20 mouse cellular contexts compared by ENCODE assay signal in genomic region chr17:85961653-85962052, GRCm38 (mm10).
DNase-seq lines count a peak whose midpoint lies in the region; TF ChIP-seq lines count a peak whose summit lies in the region.
"Had no signal": no experiment of that assay in that cellular context is flagged by ENCODE, and none has a peak within 500 bp of the region (broad histone marks: within the 10 kb centered on the region; RNA-seq: fewer than 3 reads in every experiment).

No protein-coding gene starts in this region.

- H3K27me3 ChIP-seq in kidney, adult 2 months (replicated peaks; ENCODE audit: control insufficient read depth, insufficient read depth, low read length) = no peaks in the 10 kb centered on the region
- H3K27me3 ChIP-seq: embryonic facial prominence, embryonic 13.5 days; hindbrain, embryonic 13.5 days had no signal

- H3K4me3 ChIP-seq in kidney, adult 2 months (ENCODE audit: insufficient read depth, low read depth, low read length) = no peak overlapping the region
- H3K4me3 ChIP-seq: embryonic facial prominence, embryonic 13.5 days; forebrain, embryonic 10.5 days; heart, embryonic 15.5 days; hindbrain, embryonic 13.5 days had no signal

- TF ChIP-seq POLR2A in kidney, adult 2 months (IDR thresholded peaks at IDR 0.05; ENCODE audit: low read depth, low read length) = no peak

- no peak for TF ChIP-seq CTCF in kidney, adult 2 months (conservative IDR thresholded peaks at IDR 0.05; ENCODE audit: insufficient read depth, insufficient read length, low read depth, low read length)

- no peak overlapping the region for H3K27ac ChIP-seq in kidney, adult 2 months (ENCODE audit: insufficient read depth, low read depth, low read length)
- H3K27ac ChIP-seq: embryonic facial prominence, embryonic 13.5 days; forebrain, embryonic 10.5 days; heart, embryonic 15.5 days; hindbrain, embryonic 13.5 days; hindbrain, postnatal 0 days had no signal

- no peaks in the 10 kb centered on the region for H3K4me1 ChIP-seq in kidney, adult 2 months (ENCODE audit: control insufficient read depth, insufficient read depth, low read length)

- H3K36me3 ChIP-seq in kidney, adult 2 months (ENCODE audit: control insufficient read depth, insufficient read depth, low read length) = no peaks in the 10 kb centered on the region
- H3K36me3 ChIP-seq: embryonic facial prominence, embryonic 13.5 days; forebrain, embryonic 10.5 days; G1E; heart, embryonic 15.5 days; hindbrain, embryonic 13.5 days had no signal

- DNase-seq in 3134 (ENCODE audit: extremely low read depth, insufficient read length, low spot score) = peak; percentile 49
- DNase-seq in 3T3-L1 (ENCODE audit: low read depth, low spot score) = peak; percentile 85
- peak; percentile 70 for DNase-seq in NIH3T3 (ENCODE audit: low read depth)
- DNase-seq in skeletal muscle tissue, adult 2 months (ENCODE audit: low read depth, low spot score) = peak; percentile 34
- no peak for DNase-seq in yolk sac, embryonic 10.5 days (ENCODE audit: low spot score)
- no peak for DNase-seq in frontal cortex, postnatal 36 days (ENCODE audit: low spot score in 2 of 2)
- DNase-seq in kidney, adult 2 months = no peak
- DNase-seq: adrenal gland, postnatal 14 days; cerebellum, adult 11-12 months; cerebellum, adult 9-11 months; cerebellum, postnatal 36 days; gastrocnemius, postnatal 36 days; heart, adult 18-20 months; heart, postnatal 14 days had no signal

- 68% methylated on average over 6 of the region's 6 CpGs for WGBS in kidney, adult 2 months

Comparison
In these comparisons a context has a peak if more than half of its experiments do, and no peak if none do; other contexts are left out.
1. DNase-seq: peak in 3134 (single experiment), 3T3-L1 (single experiment), NIH3T3 (single experiment) and skeletal muscle tissue, adult 2 months (single experiment); none in yolk sac, embryonic 10.5 days (single experiment), frontal cortex, postnatal 36 days (0 of 2) and kidney, adult 2 months (single experiment).